Mouse (Mus musculus) limb, embryonic 12.5 days (tissue): Measurements from ENCODE around the gene Krt86. TPM values are rescaled to one million over a fixed set of nuclear protein-coding genes. Genes with fewer than 3 reads are reported as not detected.

ENCODE experiments used
- ATAC-seq: fragments of 200-750 bp; cut with Nextera tagmentation; 2 replicates; pipeline ENCODE4 v1.8.0; 2017; ENCODE audit warnings: low read depth, moderate TSS enrichment; ENCODE audit not compliant: insufficient number of reproducible peaks, insufficient read depth, low FRiP score, low TSS enrichment
- H3K27ac ChIP-seq: fragments of 300-500 bp; sonication (generic); 2 replicates; pipeline ENCODE4 v1.5.1; 2016; ENCODE audit warnings: mild to moderate bottlenecking, moderate library complexity
- H3K27me3 ChIP-seq: fragments of 300-500 bp; sonication (generic); 2 replicates; pipeline ENCODE4 v1.6.1; 2016; ENCODE audit warnings: mild to moderate bottlenecking, moderate library complexity
- H3K36me3 ChIP-seq: fragments of 300-500 bp; sonication (generic); 2 replicates; pipeline ENCODE4 v1.6.1; 2016; ENCODE audit warnings: mild to moderate bottlenecking, moderate library complexity
- H3K4me1 ChIP-seq: fragments of 300-500 bp; sonication (generic); replicated peaks from 2 replicates; pipeline ENCODE4 v1.6.1; 2016
- H3K4me2 ChIP-seq: fragments of 300-500 bp; sonication (generic); 2 replicates; pipeline ENCODE4 v1.6.1; 2016; ENCODE audit warnings: mild to moderate bottlenecking, moderate library complexity
- H3K4me3 ChIP-seq: fragments of 300-500 bp; sonication (generic); replicated peaks from 2 replicates; pipeline ENCODE4 v1.5.1; 2016; ENCODE audit warnings: mild to moderate bottlenecking
- H3K9ac ChIP-seq: fragments of 300-500 bp; sonication (generic); replicated peaks from 2 replicates; pipeline ENCODE4 v1.6.1; 2016; ENCODE audit warnings: mild to moderate bottlenecking, moderate library complexity
- H3K9me3 ChIP-seq: fragments of 300-500 bp; sonication (generic); 2 replicates; pipeline ENCODE4 v1.6.1; 2016; ENCODE audit warnings: mild to moderate bottlenecking, moderate library complexity
- WGBS: fragments of 180-500 bp; shearing (Covaris S2); methylation state at CpG from one replicate; pipeline ENCODE4 v1.1.7; 2016; 5-methylcytosine and 5-hydroxymethylcytosine counted together
- polyA plus RNA-seq: library from polyadenylated mRNA; unstranded; fragments of >200 nt; fragmentation: Nextera tagmentation; extraction: Ambion mirVana; gene quantifications from 2 replicates; pipeline ENCODE4 v1.2.1, GENCODE M21; 2016

The Krt86 gene
- polyA plus RNA-seq: not detected in 2 replicates

- WGBS: 17% methylated on average over 10 of the region's 10 CpGs
- Histone ChIP-seq H3K4me2 (no peak within 1 kb of the TSS), H3K4me1 (no peaks in the 10 kb centered on the region; the same call in 1 of the 2 replicates), H3K27ac (no peak within 1 kb of the TSS), H3K4me3 (no peak within 1 kb of the TSS), H3K36me3 (no peaks in the 10 kb centered on the region), H3K9ac (no peak within 1 kb of the TSS), H3K9me3 (no peaks in the 10 kb centered on the region), H3K27me3 (peaks cover 2% of the 10 kb centered on the region)
- ATAC-seq: no peak
Measured at GRCm38 (mm10) chr15:101472952-101473528, at the start of gene Krt86. TSS of gene Krt86 (plus strand) at chr15:101473478.

GRCm38 (mm10) chr15:101424914-101425313 is 48.4 kb upstream of the Krt86 start:
- H3K9me3 ChIP-seq: no peaks in the 10 kb centered on the region
- no peak overlapping the region for H3K4me2 ChIP-seq
- peaks cover 4% of the 10 kb centered on the region; the same call in 1 of the 2 replicates for H3K4me1 ChIP-seq
- no peak for ATAC-seq
- no peak overlapping the region for H3K4me3 ChIP-seq
- peaks cover 8% of the 10 kb centered on the region for H3K27me3 ChIP-seq
- no peaks in the 10 kb centered on the region for H3K36me3 ChIP-seq
- no peak overlapping the region for H3K9ac ChIP-seq
- H3K27ac ChIP-seq: no peak overlapping the region
- WGBS: 36% methylated on average over 5 of the region's 5 CpGs

GRCm38 (mm10) chr15:101436611-101437010 is 36.7 kb upstream of the Krt86 start:
- WGBS: 91% methylated on average over 7 of the region's 7 CpGs
- no peak overlapping the region for H3K27ac ChIP-seq
- no peak overlapping the region for H3K4me3 ChIP-seq
- no peak overlapping the region for H3K9ac ChIP-seq
- no peaks in the 10 kb centered on the region for H3K36me3 ChIP-seq
- H3K4me2 ChIP-seq: no peak overlapping the region
- peaks cover 59% of the 10 kb centered on the region for H3K27me3 ChIP-seq
- peaks cover 10% of the 10 kb centered on the region for H3K4me1 ChIP-seq
- ATAC-seq: no peak
- H3K9me3 ChIP-seq: no peaks in the 10 kb centered on the region

- Histone ChIP-seq H3K9ac (peak within 1 kb of the TSS; percentile 31), H3K9me3 (no peaks in the 10 kb centered on the region), H3K4me1 (peaks cover 10% of the 10 kb centered on the region), H3K4me2 (peak within 1 kb of the TSS; percentile 63), H3K27ac (no peak within 1 kb of the TSS), H3K36me3 (no peaks in the 10 kb centered on the region), H3K27me3 (peaks cover 59% of the 10 kb centered on the region), H3K4me3 (peak within 1 kb of the TSS; percentile 34)
- ATAC-seq: no peak
- WGBS: 2% methylated on average over 34 of the region's 34 CpGs
Measured at GRCm38 (mm10) chr15:101438555-101438954, 34.7 kb upstream of the Krt86 start, which contains the start of gene Krt87. TSS of gene Krt87 (minus strand) at chr15:101438804.

- no peak for ATAC-seq
- no peak overlapping the region for H3K4me2 ChIP-seq
- H3K4me1 ChIP-seq: peaks cover 10% of the 10 kb centered on the region
- no peaks in the 10 kb centered on the region for H3K36me3 ChIP-seq
- no peak overlapping the region for H3K9ac ChIP-seq
- 72% methylated on average over 4 of the region's 4 CpGs for WGBS
- peaks cover 52% of the 10 kb centered on the region for H3K27me3 ChIP-seq
- no peaks in the 10 kb centered on the region for H3K9me3 ChIP-seq
- no peak overlapping the region for H3K27ac ChIP-seq
- H3K4me3 ChIP-seq: no peak overlapping the region
Measured at GRCm38 (mm10) chr15:101440837-101441236, 32.4 kb upstream of the Krt86 start.

GRCm38 (mm10) chr15:101446572-101446971 is 26.7 kb upstream of the Krt86 start:
- H3K27ac ChIP-seq: no peak overlapping the region
- H3K36me3 ChIP-seq: no peaks in the 10 kb centered on the region
- no peaks in the 10 kb centered on the region for H3K9me3 ChIP-seq
- H3K4me2 ChIP-seq: no peak overlapping the region
- no peak overlapping the region for H3K9ac ChIP-seq
- no peak overlapping the region for H3K4me3 ChIP-seq
- 74% methylated on average over 11 of the region's 11 CpGs for WGBS
- H3K27me3 ChIP-seq: no peaks in the 10 kb centered on the region
- H3K4me1 ChIP-seq: no peaks in the 10 kb centered on the region
- ATAC-seq: no peak

- H3K9ac ChIP-seq: no peak within 1 kb of the TSS
- ATAC-seq: no peak
- WGBS: 76% methylated on average over 2 of the region's 2 CpGs
- H3K9me3 ChIP-seq: no peaks in the 10 kb centered on the region
- H3K4me2 ChIP-seq: no peak within 1 kb of the TSS
- H3K4me1 ChIP-seq: no peaks in the 10 kb centered on the region
- H3K27ac ChIP-seq: no peak within 1 kb of the TSS
- no peak within 1 kb of the TSS for H3K4me3 ChIP-seq
- no peaks in the 10 kb centered on the region for H3K27me3 ChIP-seq
- H3K36me3 ChIP-seq: no peaks in the 10 kb centered on the region
Measured at GRCm38 (mm10) chr15:101447444-101447843, 25.8 kb upstream of the Krt86 start, which contains the start of gene Krt88. TSS of gene Krt88 (plus strand) at chr15:101447744.

- Histone ChIP-seq H3K4me3 (no peak overlapping the region), H3K4me2 (no peak overlapping the region), H3K9ac (no peak overlapping the region), H3K36me3 (no peaks in the 10 kb centered on the region), H3K4me1 (no peaks in the 10 kb centered on the region; the same call in 1 of the 2 replicates), H3K27ac (no peak overlapping the region), H3K9me3 (peaks cover 3% of the 10 kb centered on the region), H3K27me3 (0 out of 2 replicates have a peak, but pooled peaks cover 4% of the 10 kb centered on the region)
- WGBS: 4% methylated on average over 13 of the region's 13 CpGs
- no peak for ATAC-seq
Measured at GRCm38 (mm10) chr15:101453093-101453736, 20.1 kb upstream of the Krt86 start.

- no peak for ATAC-seq
- no peaks in the 10 kb centered on the region for H3K36me3 ChIP-seq
Measured at GRCm38 (mm10) chr15:101454774-101455173, 18.5 kb upstream of the Krt86 start.

GRCm38 (mm10) chr15:101455292-101455691 is 18.0 kb upstream of the Krt86 start:
- H3K4me1 ChIP-seq: no peaks in the 10 kb centered on the region; the same call in 1 of the 2 replicates
- H3K27me3 ChIP-seq: 0 out of 2 replicates have a peak, but pooled peaks cover 4% of the 10 kb centered on the region
- H3K4me2 ChIP-seq: no peak overlapping the region
- H3K4me3 ChIP-seq: no peak overlapping the region
- peaks cover 3% of the 10 kb centered on the region for H3K9me3 ChIP-seq
- no peak overlapping the region for H3K9ac ChIP-seq
- no peaks in the 10 kb centered on the region for H3K36me3 ChIP-seq
- no peak overlapping the region for H3K27ac ChIP-seq
- WGBS: 81% methylated on average over 2 of the region's 2 CpGs
- no peak for ATAC-seq

More at GRCm38 (mm10) chr15:101454774-101455173, 18.5 kb upstream of the Krt86 start:
- H3K9ac ChIP-seq: no peak overlapping the region
- 0 out of 2 replicates have a peak, but pooled peaks cover 4% of the 10 kb centered on the region for H3K27me3 ChIP-seq
- H3K9me3 ChIP-seq: peaks cover 3% of the 10 kb centered on the region
- no peak overlapping the region for H3K4me2 ChIP-seq
- 85% methylated on average over 8 of the region's 8 CpGs for WGBS
- H3K4me3 ChIP-seq: no peak overlapping the region
- H3K4me1 ChIP-seq: no peaks in the 10 kb centered on the region; the same call in 1 of the 2 replicates
- H3K27ac ChIP-seq: no peak overlapping the region

- Histone ChIP-seq H3K27me3 (0 out of 2 replicates have a peak, but pooled peaks cover 4% of the 10 kb centered on the region), H3K9me3 (peaks cover 3% of the 10 kb centered on the region), H3K4me2 (no peak overlapping the region), H3K27ac (no peak overlapping the region), H3K36me3 (no peaks in the 10 kb centered on the region), H3K9ac (no peak overlapping the region), H3K4me3 (no peak overlapping the region), H3K4me1 (no peaks in the 10 kb centered on the region; the same call in 1 of the 2 replicates)
- no peak for ATAC-seq
- whole genome bisulfite sequencing: 87% methylated on average over 6 of the region's 6 CpGs
Measured at GRCm38 (mm10) chr15:101455891-101456290, 17.4 kb upstream of the Krt86 start.
